Mouse (Mus musculus): ENCODE measurements at regions not wholly inside any gene's neighbourhood (a gene's known extent, or its start where the extent isn't known, plus 50 kb on each side); places are given as distances from the start of the nearest gene placed in this dataset.

GRCm38 (mm10) chr3:38397615-38397956 lies 87.1 kb downstream of the Ankrd50 start:
- no peak for DNase-seq (ENCODE audit: extremely low spot score, low read depth, low spot score)

- no peak for DNase-seq (ENCODE audit: extremely low spot score, low read depth, low spot score)
These were observed 87.7 kb downstream of the Ankrd50 start for GRCm38 (mm10) chr3:38396760-38397614.

GRCm38 (mm10) chr3:38394308-38394707 lies 90.3 kb downstream of the Ankrd50 start:
- DNase-seq (ENCODE audit: extremely low spot score, low read depth, low spot score) = no peak

GRCm38 (mm10) chr3:38389647-38390046 lies 95.0 kb downstream of the Ankrd50 start:
- no peak for DNase-seq (ENCODE audit: extremely low spot score, low read depth, low spot score)

- DNase-seq (ENCODE audit: extremely low spot score, low read depth, low spot score) = no peak
These were observed 95.7 kb downstream of the Ankrd50 start for GRCm38 (mm10) chr3:38388961-38389360.

GRCm38 (mm10) chr3:38382743-38383142 lies 101.9 kb downstream of the Ankrd50 start:
- DNase-seq (ENCODE audit: extremely low spot score, low read depth, low spot score) = no peak

GRCm38 (mm10) chr3:38381623-38382022 lies 103.0 kb downstream of the Ankrd50 start:
- no peak for DNase-seq (ENCODE audit: extremely low spot score, low read depth, low spot score)

GRCm38 (mm10) chr3:38373690-38374089 lies 111.0 kb downstream of the Ankrd50 start:
- no peak for DNase-seq (ENCODE audit: extremely low spot score, low read depth, low spot score)

GRCm38 (mm10) chr3:38371702-38372101 lies 112.9 kb downstream of the Ankrd50 start:
- DNase-seq (ENCODE audit: extremely low spot score, low read depth, low spot score) = no peak

GRCm38 (mm10) chr3:38363888-38364287 lies 120.8 kb downstream of the Ankrd50 start:
- no peak for DNase-seq (ENCODE audit: extremely low spot score, low read depth, low spot score)

- no peak for DNase-seq (ENCODE audit: extremely low spot score, low read depth, low spot score)
These were observed 123.2 kb downstream of the Ankrd50 start for GRCm38 (mm10) chr3:38361411-38361810.

GRCm38 (mm10) chr3:38360974-38361373 lies 123.7 kb downstream of the Ankrd50 start:
- no peak for DNase-seq (ENCODE audit: extremely low spot score, low read depth, low spot score)

GRCm38 (mm10) chr3:38360421-38360921 lies 124.2 kb downstream of the Ankrd50 start:
- DNase-seq (ENCODE audit: extremely low spot score, low read depth, low spot score) = no peak

- DNase-seq (ENCODE audit: extremely low spot score, low read depth, low spot score) = no peak
These were observed 126.6 kb downstream of the Ankrd50 start for GRCm38 (mm10) chr3:38357905-38358491.

GRCm38 (mm10) chr3:38344283-38344682 lies 140.4 kb downstream of the Ankrd50 start:
- no peak for DNase-seq (ENCODE audit: extremely low spot score, low read depth, low spot score)

GRCm38 (mm10) chr3:38341666-38342065 lies 143.0 kb downstream of the Ankrd50 start:
- no peak for DNase-seq (ENCODE audit: extremely low spot score, low read depth, low spot score)

- no peak for DNase-seq (ENCODE audit: extremely low spot score, low read depth, low spot score)
These were observed 151.2 kb downstream of the Ankrd50 start for GRCm38 (mm10) chr3:38333321-38333910.

- no peak for DNase-seq (ENCODE audit: extremely low spot score, low read depth, low spot score)
These were observed 153.5 kb downstream of the Ankrd50 start for GRCm38 (mm10) chr3:38331169-38331568.

- DNase-seq (ENCODE audit: extremely low spot score, low read depth, low spot score) = no peak
These were observed 157.4 kb downstream of the Ankrd50 start for GRCm38 (mm10) chr3:38327286-38327685.

- no peak for DNase-seq (ENCODE audit: extremely low spot score, low read depth, low spot score)
These were observed 158.4 kb downstream of the Ankrd50 start for GRCm38 (mm10) chr3:38326211-38326610.

- DNase-seq (ENCODE audit: extremely low spot score, low read depth, low spot score) = no peak
These were observed 160.0 kb downstream of the Ankrd50 start for GRCm38 (mm10) chr3:38324663-38325062.

GRCm38 (mm10) chr3:38322426-38322825 lies 162.2 kb downstream of the Ankrd50 start:
- no peak for DNase-seq (ENCODE audit: extremely low spot score, low read depth, low spot score)

All from hindlimb bud, embryonic 11.5 days (tissue).